Mouse (Mus musculus) neural tube, embryonic 15.5 days (tissue): ENCODE measurements around the gene Hand1. TPM values are rescaled to one million over a fixed set of nuclear protein-coding genes. Genes with fewer than 3 reads are reported as not detected.
"Not testable (repeated sequence)": the region's sequence is repeated elsewhere in the genome, so short reads cannot be mapped to it uniquely, and the experiment has no call there.

Experiments
- ATAC-seq: fragments of 200-750 bp; cut with Nextera tagmentation; 2 replicates; pipeline ENCODE4 v1.8.0; 2017; ENCODE audit warnings: mild to moderate bottlenecking, moderate TSS enrichment, moderate library complexity; ENCODE audit not compliant: low FRiP score
- H3K27ac ChIP-seq: fragments of 300-500 bp; sonication (generic); replicated peaks from 2 replicates; pipeline ENCODE4 v1.5.1; 2015; ENCODE audit warnings: mild to moderate bottlenecking, inconsistent platforms
- H3K27me3 ChIP-seq: fragments of 300-500 bp; sonication (generic); replicated peaks from 2 replicates; pipeline ENCODE4 v1.6.1; 2015; ENCODE audit warnings: inconsistent platforms
- H3K36me3 ChIP-seq: fragments of 300-500 bp; sonication (generic); 2 replicates; pipeline ENCODE4 v1.6.1; 2015; ENCODE audit warnings: inconsistent platforms
- H3K4me1 ChIP-seq: fragments of 300-500 bp; sonication (generic); 2 replicates; pipeline ENCODE4 v1.6.1; 2015; ENCODE audit warnings: inconsistent platforms
- H3K4me2 ChIP-seq: fragments of 300-500 bp; sonication (generic); 2 replicates; pipeline ENCODE4 v1.6.1; 2015; ENCODE audit warnings: inconsistent platforms, mild to moderate bottlenecking, moderate library complexity
- H3K4me3 ChIP-seq: fragments of 300-500 bp; sonication (generic); replicated peaks from 2 replicates; pipeline ENCODE4 v1.5.1; 2015; ENCODE audit warnings: mild to moderate bottlenecking, inconsistent platforms
- H3K9ac ChIP-seq: fragments of 300-500 bp; sonication (generic); replicated peaks from 2 replicates; pipeline ENCODE4 v1.6.1; 2015; ENCODE audit warnings: mild to moderate bottlenecking, inconsistent platforms
- H3K9me3 ChIP-seq: fragments of 300-500 bp; sonication (generic); replicated peaks from 2 replicates; pipeline ENCODE4 v1.6.1; 2016; ENCODE audit warnings: inconsistent platforms
- WGBS: fragments of 180-500 bp; shearing (Covaris S2); methylation state at CpG from one replicate; pipeline ENCODE4 v1.1.7; 2015; ENCODE audit warnings: mixed read lengths; 5-methylcytosine and 5-hydroxymethylcytosine counted together
- polyA plus RNA-seq: library from polyadenylated mRNA; unstranded; fragments of >200 nt; fragmentation: Nextera tagmentation; extraction: Ambion mirVana; gene quantifications from 2 replicates; pipeline ENCODE4 v1.2.1, GENCODE M21; 2015

Gene Hand1
- polyA plus RNA-seq, 1 experiment from 2014 or later: not detected

DNA sequence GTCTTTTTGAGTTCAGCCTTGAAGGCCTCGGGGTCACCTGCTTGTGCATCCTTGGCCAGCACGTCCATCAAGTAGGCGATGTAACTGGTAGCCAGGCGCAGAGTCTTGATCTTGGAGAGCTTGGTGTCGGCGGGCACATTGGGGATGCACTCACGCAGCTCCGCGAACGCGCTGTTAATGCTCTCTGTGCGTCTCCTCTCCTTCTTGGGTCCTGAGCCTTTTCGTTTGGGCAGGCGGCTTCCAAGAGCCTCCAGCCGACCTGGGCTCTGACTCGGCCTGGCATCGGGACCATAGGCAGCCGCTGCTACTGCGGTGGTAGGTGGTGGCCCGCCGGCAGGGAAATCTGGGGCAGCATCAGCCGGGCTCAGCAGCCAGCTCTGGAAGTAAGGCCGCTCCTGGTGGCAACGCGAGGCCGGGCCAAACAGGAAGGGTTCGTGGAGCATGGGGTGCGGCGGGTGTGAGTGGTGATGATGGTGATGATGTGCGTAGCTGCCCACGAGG is 1.3 kb downstream of the Hand1 start:
- Histone ChIP-seq H3K4me1 (peaks cover 28% of the 10 kb centered on the region), H3K9me3 (no peaks in the 10 kb centered on the region), H3K4me2 (0 out of 2 replicates have a peak overlapping the region, but pooled peaks have one; percentile 1), H3K27me3 (peaks cover 91% of the 10 kb centered on the region), H3K27ac (no peak overlapping the region), H3K36me3 (no peaks in the 10 kb centered on the region), H3K4me3 (no peak overlapping the region), H3K9ac (no peak overlapping the region)
- no peak for ATAC-seq
- 2% methylated on average over 31 of the region's 31 CpGs for WGBS

DNA sequence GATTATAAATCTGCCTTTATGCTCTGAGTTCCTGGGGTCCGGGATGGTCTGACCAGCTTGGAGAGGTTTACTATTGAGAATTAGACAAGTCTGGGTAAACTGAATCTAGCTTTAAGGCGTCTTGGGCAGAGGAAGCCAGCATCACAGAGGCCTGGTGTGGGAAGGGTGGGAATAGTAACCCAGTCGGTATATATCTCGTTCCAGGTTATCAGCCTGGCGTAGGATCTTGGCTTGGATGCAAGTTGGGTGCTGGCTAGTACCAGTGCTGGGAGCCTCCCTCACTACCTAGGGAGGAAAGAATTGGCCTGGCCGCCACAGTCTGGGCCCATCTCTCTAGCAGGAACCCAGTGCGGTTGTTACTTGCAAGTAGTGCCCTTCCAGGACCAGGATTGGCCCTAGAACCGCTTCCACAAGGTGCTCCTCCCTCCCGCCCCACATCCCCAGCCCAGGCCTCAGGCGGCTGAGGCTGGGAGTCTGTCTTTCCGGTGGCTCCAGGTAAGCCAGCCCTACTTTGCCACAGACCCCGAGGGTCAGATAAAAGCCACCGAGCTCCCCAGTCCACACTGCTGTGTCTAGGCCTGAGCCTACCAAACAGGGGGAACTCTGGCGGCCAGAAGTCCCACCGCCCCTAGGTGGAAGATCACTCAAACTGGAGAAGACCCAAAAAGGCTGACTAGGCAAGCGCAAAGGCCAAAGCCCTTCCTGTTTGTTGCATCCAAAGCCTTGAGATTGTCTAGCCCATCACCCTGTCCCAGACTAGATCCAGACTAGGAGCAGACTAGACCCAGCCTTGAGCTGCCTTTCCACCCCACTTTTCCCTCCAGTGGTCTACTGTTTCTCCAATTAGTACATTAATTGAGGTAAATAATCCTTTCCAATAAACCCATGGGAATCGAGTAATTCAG is 2.5 kb downstream of the Hand1 start:
- Histone ChIP-seq H3K27ac (no peak overlapping the region), H3K9me3 (no peaks in the 10 kb centered on the region), H3K4me3 (no peak overlapping the region), H3K4me1 (peaks cover 28% of the 10 kb centered on the region), H3K9ac (no peak overlapping the region), H3K36me3 (no peaks in the 10 kb centered on the region), H3K27me3 (peaks cover 89% of the 10 kb centered on the region), H3K4me2 (no peak overlapping the region)
- no peak for ATAC-seq
- 18% methylated on average over 17 of the region's 17 CpGs for WGBS

DNA sequence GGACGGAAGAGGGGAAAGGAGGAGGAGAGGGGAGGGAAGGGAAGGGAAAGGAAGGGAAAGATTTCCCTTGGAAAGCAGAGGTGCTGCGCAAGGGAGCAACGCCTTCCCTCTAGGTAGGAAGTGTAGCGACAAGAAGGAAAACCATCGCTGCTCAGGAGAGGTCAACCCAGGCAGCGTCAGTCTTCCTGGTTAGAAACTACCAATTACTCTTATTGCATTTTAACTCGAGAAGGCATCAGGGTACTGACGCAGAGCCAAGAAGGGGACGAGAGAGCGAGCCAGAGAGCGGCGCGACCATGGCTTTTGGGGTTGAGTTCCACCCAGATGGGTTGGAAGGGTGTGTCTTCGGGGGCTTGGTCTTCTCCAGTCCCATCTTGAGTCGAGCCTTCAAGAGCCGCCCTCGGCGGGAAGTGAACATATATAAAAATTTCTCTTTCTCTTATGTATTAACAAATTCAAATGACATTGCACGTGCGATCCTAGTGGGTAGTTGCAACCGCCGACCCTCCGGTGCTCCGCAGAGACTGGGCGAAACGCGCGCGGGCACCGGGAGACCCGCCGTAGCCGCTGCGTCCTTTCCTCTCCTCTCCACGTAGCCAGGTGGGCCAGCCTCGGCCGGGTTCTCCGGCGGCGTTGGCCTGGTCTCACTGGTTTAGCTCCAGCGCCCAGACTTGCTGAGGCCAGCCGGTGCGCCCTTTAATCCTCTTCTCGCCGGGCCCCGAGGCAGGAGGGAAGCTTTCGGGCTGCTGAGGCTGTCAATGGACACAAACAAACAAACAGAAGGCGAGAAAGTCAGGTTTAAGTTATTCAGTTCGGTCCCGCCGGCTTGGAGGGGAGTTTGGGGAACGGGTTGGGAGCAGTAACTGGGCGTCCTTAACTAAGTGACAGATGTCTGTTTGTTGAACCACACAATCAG is 3.4 kb downstream of the Hand1 start:
- peaks cover 88% of the 10 kb centered on the region for H3K27me3 ChIP-seq
- WGBS: 2% methylated on average over 53 of the region's 53 CpGs
- H3K9me3 ChIP-seq: no peaks in the 10 kb centered on the region
- H3K27ac ChIP-seq: no peak overlapping the region
- no peak overlapping the region for H3K4me3 ChIP-seq
- H3K4me2 ChIP-seq: no peak overlapping the region
- no peak overlapping the region for H3K9ac ChIP-seq
- H3K4me1 ChIP-seq: peaks cover 28% of the 10 kb centered on the region
- ATAC-seq: no peak
- no peaks in the 10 kb centered on the region for H3K36me3 ChIP-seq

DNA sequence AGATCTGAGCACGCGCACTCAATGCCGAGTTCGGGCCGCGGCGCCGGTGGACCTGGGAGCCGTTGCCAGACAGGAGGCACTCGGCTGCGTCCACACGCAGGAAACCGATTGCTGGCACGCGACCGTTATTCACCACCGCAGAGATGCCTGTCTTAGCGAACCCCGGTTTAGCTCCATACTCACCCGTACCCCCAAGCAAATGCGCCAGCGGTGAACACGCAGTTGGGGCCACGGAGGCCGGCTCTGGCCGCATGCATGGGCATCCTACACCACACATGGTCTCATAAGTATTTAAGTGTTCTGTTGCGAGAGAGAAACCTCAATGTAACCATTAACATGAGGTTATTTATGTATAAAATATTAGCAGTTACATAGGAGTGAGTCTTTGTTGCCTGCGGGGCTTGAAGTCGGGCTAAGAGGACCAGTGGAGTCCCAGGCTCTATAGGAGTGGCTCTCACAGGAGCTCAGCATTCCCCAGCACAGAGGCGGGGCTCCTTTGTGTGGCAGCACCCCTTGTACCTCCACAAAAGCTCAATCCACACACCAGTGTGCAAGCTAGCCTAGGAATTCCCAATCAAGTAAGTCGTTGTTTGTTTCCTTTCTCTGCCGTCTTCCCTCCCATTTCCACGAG is 4.6 kb downstream of the Hand1 start:
- no peaks in the 10 kb centered on the region for H3K36me3 ChIP-seq
- peak overlapping the region; percentile 15; the same call in 1 of the 2 replicates for H3K4me3 ChIP-seq
- no peak for ATAC-seq
- WGBS: under 1% methylated on average over 33 of the region's 33 CpGs
- 0 out of 2 replicates have a peak overlapping the region, but pooled peaks have one; percentile 1 for H3K9ac ChIP-seq
- no peak overlapping the region for H3K27ac ChIP-seq
- no peaks in the 10 kb centered on the region for H3K9me3 ChIP-seq
- peak overlapping the region; percentile 52 for H3K4me2 ChIP-seq
- peaks cover 21% of the 10 kb centered on the region for H3K4me1 ChIP-seq
- H3K27me3 ChIP-seq: peaks cover 84% of the 10 kb centered on the region

DNA sequence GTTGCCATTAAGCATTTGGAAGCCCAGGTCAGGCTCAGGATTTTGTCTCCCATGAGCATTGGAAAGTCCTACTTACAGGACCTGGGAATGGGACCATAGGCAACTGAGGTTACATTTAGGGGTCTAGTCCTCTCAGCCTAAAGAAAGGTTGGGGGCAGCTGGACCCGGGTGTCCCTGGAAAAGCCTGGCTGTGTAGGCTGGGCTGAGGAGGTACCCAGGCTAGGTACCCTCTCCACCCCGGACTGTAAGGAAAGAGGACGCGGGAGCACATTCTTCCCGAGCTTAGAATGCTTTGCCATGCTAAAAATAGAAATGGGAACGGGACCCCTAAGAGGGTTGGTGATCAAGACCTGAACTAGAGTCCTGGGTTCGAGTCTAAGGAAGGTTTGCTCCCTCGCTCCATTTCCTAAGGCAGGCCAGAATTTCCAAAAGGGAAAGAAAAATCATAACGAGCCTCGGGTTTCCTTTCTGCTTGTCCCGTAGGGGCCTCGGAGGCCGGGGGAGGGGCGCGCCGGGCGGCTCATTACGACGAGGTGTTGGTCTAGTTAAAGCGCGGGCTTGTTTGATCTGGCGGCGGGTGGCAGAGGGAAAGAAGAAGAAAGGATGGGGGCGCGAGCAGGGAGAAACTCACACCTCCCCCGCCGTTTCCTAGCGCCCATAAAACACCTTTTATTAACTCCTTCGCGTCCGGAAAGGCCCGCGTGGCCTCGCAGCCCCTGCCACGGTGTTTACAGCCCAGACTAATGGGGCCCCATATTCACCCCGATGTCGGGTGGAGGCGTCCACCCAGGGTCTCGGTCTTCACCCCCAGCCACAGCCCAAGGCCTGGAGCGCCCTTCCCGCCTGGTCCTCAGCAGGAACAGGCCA is 5.3 kb downstream of the Hand1 start:
- Histone ChIP-seq H3K9me3 (no peaks in the 10 kb centered on the region), H3K27me3 (peaks cover 76% of the 10 kb centered on the region), H3K4me1 (peaks cover 21% of the 10 kb centered on the region), H3K4me3 (peak overlapping the region; percentile 15; the same call in 1 of the 2 replicates), H3K9ac (0 out of 2 replicates have a peak overlapping the region, but pooled peaks have one; percentile 1), H3K4me2 (peak overlapping the region; percentile 52), H3K36me3 (no peaks in the 10 kb centered on the region), H3K27ac (no peak overlapping the region)
- 1% methylated on average over 40 of the region's 41 CpGs for WGBS
- no peak for ATAC-seq

DNA sequence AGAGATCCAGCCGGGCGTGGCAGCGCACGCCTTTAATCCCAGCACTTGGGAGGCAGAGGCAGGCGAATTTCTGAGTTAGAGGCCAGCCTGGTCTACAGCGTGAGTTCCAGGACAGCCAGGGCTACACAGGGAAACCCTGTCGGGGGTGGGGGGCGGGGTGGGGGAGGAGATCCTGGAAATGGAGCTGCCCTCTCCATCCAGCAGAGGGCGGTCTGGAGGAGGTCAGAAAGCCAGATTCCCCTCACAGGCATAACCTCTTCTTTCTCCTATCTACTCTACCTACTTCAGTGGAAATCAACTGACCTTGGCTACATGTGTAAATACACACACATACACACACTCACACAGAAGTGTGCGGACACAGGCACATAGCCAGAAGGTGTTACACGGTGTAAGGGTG is 7.4 kb downstream of the Hand1 start:
- not testable (repeated sequence) for H3K9me3 ChIP-seq, H3K36me3 ChIP-seq, H3K9ac ChIP-seq, H3K27ac ChIP-seq, H3K4me3 ChIP-seq, ATAC-seq, H3K4me2 ChIP-seq
- peaks cover 56% of the 10 kb centered on the region for H3K27me3 ChIP-seq
- peaks cover 15% of the 10 kb centered on the region for H3K4me1 ChIP-seq
- WGBS: 62% methylated on average over 11 of the region's 11 CpGs

DNA sequence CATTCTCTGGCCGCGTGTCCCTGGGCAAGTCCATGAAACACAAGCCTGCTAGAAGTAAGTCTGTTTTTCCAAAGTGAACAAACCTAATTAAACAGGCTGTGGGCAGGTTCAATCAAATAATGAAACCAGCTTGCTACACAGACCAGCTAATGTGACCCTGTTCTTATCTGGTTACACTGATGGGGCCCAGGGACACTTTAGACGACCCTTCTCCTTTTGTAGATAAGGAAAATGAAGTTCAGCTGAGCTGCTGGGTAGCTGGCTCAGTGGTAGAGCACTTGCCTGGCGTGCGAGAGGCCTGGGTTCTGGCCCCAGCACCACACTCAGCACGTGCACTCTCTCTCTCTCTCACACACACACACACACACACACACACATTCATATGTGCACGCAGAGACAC is 8.9 kb downstream of the Hand1 start:
- no peaks in the 10 kb centered on the region for H3K9me3 ChIP-seq
- no peak overlapping the region for H3K4me3 ChIP-seq
- no peak for ATAC-seq
- 76% methylated on average over 7 of the region's 7 CpGs for WGBS
- no peaks in the 10 kb centered on the region for H3K36me3 ChIP-seq
- no peak overlapping the region for H3K27ac ChIP-seq
- peaks cover 41% of the 10 kb centered on the region for H3K27me3 ChIP-seq
- peaks cover 9% of the 10 kb centered on the region for H3K4me1 ChIP-seq
- H3K9ac ChIP-seq: no peak overlapping the region
- no peak overlapping the region for H3K4me2 ChIP-seq

DNA sequence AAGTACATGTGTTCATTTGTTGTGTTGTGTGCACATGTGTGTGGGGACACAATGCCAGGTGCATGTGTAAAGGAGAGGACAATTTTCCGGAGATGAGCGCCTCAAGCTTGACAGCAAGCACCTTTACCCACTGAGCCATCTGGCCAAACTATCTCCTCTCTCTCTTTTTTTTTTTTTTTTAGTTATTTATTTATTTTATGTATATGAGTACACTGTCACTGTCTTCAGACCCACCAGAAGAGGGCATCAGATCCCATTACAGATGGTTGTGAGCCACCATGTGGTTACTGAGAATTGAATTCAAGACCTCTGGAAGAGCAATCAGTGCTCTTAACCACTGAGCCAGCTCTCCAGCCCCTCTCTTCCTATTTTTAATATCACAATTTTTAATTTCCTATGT is 9.5 kb downstream of the Hand1 start:
- not testable (repeated sequence) for H3K4me3 ChIP-seq, H3K36me3 ChIP-seq, H3K9ac ChIP-seq, ATAC-seq, H3K4me1 ChIP-seq, H3K27ac ChIP-seq, H3K4me2 ChIP-seq, H3K9me3 ChIP-seq
- 93% methylated on average over 2 of the region's 2 CpGs for WGBS
- H3K27me3 ChIP-seq: peaks cover 41% of the 10 kb centered on the region

DNA sequence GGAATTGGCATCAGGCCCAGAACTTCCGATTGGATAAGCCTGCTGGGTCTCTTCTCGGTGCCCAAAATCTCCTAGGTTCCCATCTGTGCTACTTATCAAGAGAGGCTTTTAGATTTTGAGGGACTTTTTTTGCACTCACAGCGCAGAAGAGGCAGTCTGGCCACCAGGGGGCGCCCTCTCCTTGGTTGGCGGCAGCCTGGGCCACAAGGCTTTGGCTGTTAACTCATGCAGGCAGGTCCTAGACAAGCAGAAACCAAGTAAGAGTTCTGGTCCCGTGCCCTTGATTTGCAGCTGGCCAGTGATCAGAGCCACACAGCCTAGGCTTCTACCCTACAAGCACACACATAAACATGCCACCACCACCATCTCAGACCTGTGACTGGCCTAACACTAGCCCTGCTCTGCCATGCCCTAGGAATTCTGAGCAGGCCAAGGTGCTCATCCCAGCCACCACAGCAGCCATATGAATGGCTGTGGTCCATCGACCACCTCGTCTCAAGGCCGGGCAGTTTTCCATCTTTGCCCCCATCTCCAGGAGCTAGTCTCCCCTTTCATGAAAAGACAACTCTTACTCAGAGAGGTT is 12.5 kb downstream of the Hand1 start:
- Histone ChIP-seq H3K27ac (no peak overlapping the region), H3K9ac (no peak overlapping the region), H3K9me3 (no peaks in the 10 kb centered on the region), H3K4me3 (no peak overlapping the region), H3K4me1 (no peaks in the 10 kb centered on the region), H3K27me3 (peaks cover 14% of the 10 kb centered on the region), H3K4me2 (no peak overlapping the region), H3K36me3 (no peaks in the 10 kb centered on the region)
- ATAC-seq: no peak
- 26% methylated on average over 9 of the region's 9 CpGs for WGBS

DNA sequence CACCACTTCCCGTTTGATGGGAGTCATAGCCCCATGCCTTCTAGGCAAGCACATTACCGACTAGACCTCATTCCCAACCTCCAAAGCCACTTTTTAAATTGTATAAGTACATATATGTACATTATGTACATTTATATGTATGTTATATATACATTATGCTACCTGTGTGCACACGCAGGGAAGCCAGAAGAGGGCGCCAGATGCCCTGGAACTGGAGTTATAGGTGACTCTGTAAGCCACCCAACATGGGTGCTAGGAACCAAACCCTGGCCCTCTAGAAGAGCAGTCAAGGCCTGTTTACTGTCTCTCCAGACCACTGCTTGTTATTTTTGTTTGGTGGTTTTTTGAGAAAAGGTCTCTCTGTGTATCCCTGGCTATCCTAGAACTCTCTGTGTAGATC is 14.4 kb downstream of the Hand1 start:
- Histone ChIP-seq H3K27me3 (no peaks in the 10 kb centered on the region), H3K36me3 (no peaks in the 10 kb centered on the region), H3K4me1 (no peaks in the 10 kb centered on the region), H3K27ac (no peak overlapping the region), H3K4me3 (no peak overlapping the region), H3K9ac (no peak overlapping the region), H3K4me2 (no peak overlapping the region), H3K9me3 (no peaks in the 10 kb centered on the region)
- no peak for ATAC-seq
- 81% methylated on average over 4 of the region's 4 CpGs for WGBS
